Mouse (Mus musculus) heart, postnatal 14 days (tissue): ENCODE measurements around the gene Phrf1. TPM values are rescaled to one million over a fixed set of nuclear protein-coding genes. Genes with fewer than 3 reads are reported as not detected.

Experiments
- DNase-seq, 2 experiments: peaks; one replicate each; pipeline ENCODE4 v3.0.0; 2021 to 2022
- intact Hi-C: fragments of 180-260 bp; cut with DNase I; formaldehyde crosslinking; loops from one replicate; pipeline ENCODE4 v1.15.1; 2025
- long read RNA-seq, 2 experiments: library from polyadenylated mRNA; stranded (forward); transcript quantifications; one replicate each; pipeline ENCODE4 v2.0.0; 2021
- total RNA-seq, 2 experiments: library from RNA; stranded (reverse); gene quantifications; 2 replicates each; pipeline ENCODE4 v1.2.3; 2021

Gene Phrf1
- total RNA-seq = 10 to 100 TPM; 43.4 to 44.3 TPM
- long read RNA-seq, experiment 1, full-length matches to known transcripts = 11 of 18 reads
- long read RNA-seq, experiment 1, partial matches to known transcripts = 2 of 18 reads
- long read RNA-seq, experiment 1, other reads (novel, unspliced or antisense) = 5 of 18 reads
- long read RNA-seq, experiment 2, full-length matches to known transcripts = 8 of 21 reads
- long read RNA-seq, experiment 2, partial matches to known transcripts = 7 of 21 reads
- long read RNA-seq, experiment 2, other reads (novel, unspliced or antisense) = 6 of 21 reads

- intact Hi-C loops = loop anchor here (5.0 to 10.0 kb wide), 2 partner anchors 64 to 134 kb away; no protein-coding TSS in a partner anchor
- peak; percentile 95 to 97 for DNase-seq
Measured at GRCm38 (mm10) chr7:141228279-141229067, at the start of gene Phrf1. TSS of gene Phrf1 (plus strand) at chr7:141228784.

GRCm38 (mm10) chr7:141188194-141188593 lies 40.4 kb upstream of the Phrf1 start:
- no peak for DNase-seq
- intact Hi-C loops = no loop called here

GRCm38 (mm10) chr7:141188733-141189132 lies 39.9 kb upstream of the Phrf1 start:
- no peak for DNase-seq
- intact Hi-C loops = no loop called here

- DNase-seq = no peak
- intact Hi-C loops = no loop called here
Measured at GRCm38 (mm10) chr7:141190220-141190619, 38.4 kb upstream of the Phrf1 start.

- intact Hi-C loops = no loop called here
- peak; percentile 27 to 34 for DNase-seq
Measured at GRCm38 (mm10) chr7:141191036-141191435, 37.5 kb upstream of the Phrf1 start.

GRCm38 (mm10) chr7:141191796-141192685 lies 36.5 kb upstream of the Phrf1 start:
- DNase-seq = no peak
- intact Hi-C loops = no loop called here

GRCm38 (mm10) chr7:141192776-141193347 lies 35.7 kb upstream of the Phrf1 start:
- intact Hi-C loops = no loop called here

GRCm38 (mm10) chr7:141193348-141193856 lies 35.2 kb upstream of the Phrf1 start:
- DNase-seq = peak in 1 of 2 experiments; percentile 62
- intact Hi-C loops = no loop called here

More at GRCm38 (mm10) chr7:141192776-141193347, 35.7 kb upstream of the Phrf1 start:
- no peak for DNase-seq

- peak; percentile 98 to 99 for DNase-seq
- intact Hi-C loops = no loop called here
Measured at GRCm38 (mm10) chr7:141193948-141194347, 34.6 kb upstream of the Phrf1 start, which contains the start of the genes Hras and Lrrc56. TSS of gene Hras (minus strand) at chr7:141194005. TSS of gene Lrrc56 (plus strand) at chr7:141194157.

- intact Hi-C loops = no loop called here
- DNase-seq = no peak
Measured at GRCm38 (mm10) chr7:141194409-141194808, 34.2 kb upstream of the Phrf1 start.

- intact Hi-C loops = no loop called here
Measured at GRCm38 (mm10) chr7:141194830-141195229, 33.8 kb upstream of the Phrf1 start.

GRCm38 (mm10) chr7:141195754-141196153 lies 32.8 kb upstream of the Phrf1 start:
- intact Hi-C loops = no loop called here
- no peak for DNase-seq

More at GRCm38 (mm10) chr7:141194830-141195229, 33.8 kb upstream of the Phrf1 start:
- DNase-seq = peak; percentile 84 to 91

- DNase-seq = no peak
- intact Hi-C loops = no loop called here
Measured at GRCm38 (mm10) chr7:141196619-141197282, 31.8 kb upstream of the Phrf1 start.

- intact Hi-C loops = no loop called here
- no peak for DNase-seq
Measured at GRCm38 (mm10) chr7:141198121-141198520, 30.5 kb upstream of the Phrf1 start.

- intact Hi-C loops = no loop called here
- DNase-seq = no peak
Measured at GRCm38 (mm10) chr7:141204546-141204945, 24.0 kb upstream of the Phrf1 start.

- intact Hi-C loops = no loop called here
- DNase-seq = no peak
Measured at GRCm38 (mm10) chr7:141205504-141205903, 23.1 kb upstream of the Phrf1 start.

- intact Hi-C loops = no loop called here
- DNase-seq = no peak
Measured at GRCm38 (mm10) chr7:141206182-141206937, 22.2 kb upstream of the Phrf1 start.

GRCm38 (mm10) chr7:141209526-141209925 lies 19.1 kb upstream of the Phrf1 start:
- DNase-seq = no peak
- intact Hi-C loops = no loop called here

GRCm38 (mm10) chr7:141210137-141210536 lies 18.4 kb upstream of the Phrf1 start:
- DNase-seq = no peak
- intact Hi-C loops = no loop called here
